Mouse (Mus musculus): ENCODE measurements around the gene Tssc4. TPM values are rescaled to one million over a fixed set of nuclear protein-coding genes. Genes with fewer than 3 reads are reported as not detected.

The Tssc4 gene
- total and polyA plus RNA-seq, 3 experiments, result 44.1 to 55.1 (median 49.8) TPM

DNA sequence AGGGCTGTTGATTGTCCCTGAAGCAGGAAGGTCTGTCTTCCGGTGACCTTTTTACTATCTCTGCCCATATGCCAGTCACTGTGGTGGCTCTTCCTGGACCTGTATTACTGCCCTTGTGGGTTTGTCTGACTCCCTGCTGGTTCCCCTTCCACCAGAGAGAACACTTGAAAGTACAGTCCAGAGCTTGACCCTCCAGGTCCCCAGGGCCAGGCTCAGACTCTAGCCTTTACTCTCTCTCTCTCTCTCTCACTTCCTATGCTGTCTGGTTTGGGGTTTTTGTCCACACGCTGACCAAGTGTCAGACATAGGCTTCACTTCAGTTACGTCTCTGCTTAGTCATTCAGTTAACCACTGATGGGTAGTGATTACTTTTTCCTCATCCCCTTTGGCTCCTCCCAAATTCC, 26.1 kb upstream of the Tssc4 start:
- Histone ChIP-seq H3K4me3 (replicated peaks in 1 of 3; ENCODE audit: low read depth in 2 of 3, low read length in 2 of 3, poor library complexity in 1 of 3) (no peak overlapping the region), H3K27ac (ENCODE audit: insufficient read depth, low read depth) (peak overlapping the region; percentile 43; the same call in 1 of the 2 replicates), H3K4me2 (ENCODE audit: insufficient read depth, low read depth, poor library complexity, severe bottlenecking) (no peak overlapping the region), H3K36me3 (replicated peaks in 1 of 2; ENCODE audit: control insufficient read depth in 1 of 2, insufficient read depth in 1 of 2, low read length in 1 of 2) (no peaks in the 10 kb centered on the region), H3K79me2 (replicated peaks; ENCODE audit: control insufficient read depth, extremely low read depth, insufficient read depth, poor library complexity, severe bottlenecking) (no peaks in the 10 kb centered on the region), H3K4me1 (ENCODE audit: control insufficient read depth in 1 of 2, insufficient read depth in 2 of 2) (peaks cover 30 to 71% of the 10 kb centered on the region in 2 experiments), H3K9me3 (replicated peaks; ENCODE audit: low read length) (peaks cover 5% of the 10 kb centered on the region), H3K27me3 (replicated peaks) (no peaks in the 10 kb centered on the region), H3K9ac (ENCODE audit: insufficient read depth, low read depth) (no peak overlapping the region)
- TF ChIP-seq EP300 (IDR thresholded peaks at IDR 0.05; ENCODE audit: low read length) (peak; percentile 73), UBTF (IDR thresholded peaks at IDR 0.05; ENCODE audit: low read depth, low read length) (no peak), ETS1 (conservative IDR thresholded peaks at IDR 0.05; ENCODE audit: low read depth, low read length) (peak; percentile 75), BHLHE40 (IDR thresholded peaks at IDR 0.05; ENCODE audit: low read depth, low read length) (peak; percentile 51; the same call in 1 of the 2 replicates), RCOR1 (conservative IDR thresholded peaks at IDR 0.05; ENCODE audit: low read depth, low read length) (peak; percentile 71; the same call in 1 of the 2 replicates), MXI1 (IDR thresholded peaks at IDR 0.05; ENCODE audit: low read depth, low read length) (peak; percentile 51; the same call in 1 of the 2 replicates), TCF12 (IDR thresholded peaks at IDR 0.05; ENCODE audit: low read depth, low read length) (peak; percentile 44; the same call in 1 of the 2 replicates), SIN3A (IDR thresholded peaks at IDR 0.05; ENCODE audit: low read length) (0 out of 2 replicates have a peak, but pooled peaks have one; percentile 26), JUN (IDR thresholded peaks at IDR 0.05; ENCODE audit: insufficient read depth, low read depth, low read length) (peak; percentile 33; the same call in 1 of the 2 replicates), CHD1 (IDR thresholded peaks at IDR 0.05; ENCODE audit: low read depth, low read length) (no peak), ELF1 (IDR thresholded peaks at IDR 0.05; ENCODE audit: low read depth, low read length) (peak; percentile 59), IRF4 (IDR thresholded peaks at IDR 0.05; ENCODE audit: low read depth, low read length) (peak; percentile 92), TBP (conservative IDR thresholded peaks at IDR 0.05; ENCODE audit: low read depth, low read length) (no peak), RAD21 (IDR thresholded peaks at IDR 0.05; ENCODE audit: low read depth, low read length) (no peak), JUND (conservative IDR thresholded peaks at IDR 0.05; ENCODE audit: low read depth, low read length) (0 out of 2 replicates have a peak, but pooled peaks have one; percentile 29), HCFC1 (IDR thresholded peaks at IDR 0.05; ENCODE audit: low read depth, low read length) (no peak), USF1 (IDR thresholded peaks at IDR 0.05; ENCODE audit: low read depth, low read length) (no peak), MAFK (IDR thresholded peaks at IDR 0.05; ENCODE audit: insufficient replicate concordance, low read length) (peak; percentile 68; the same call in 1 of the 2 replicates), NELFE (IDR thresholded peaks at IDR 0.05; ENCODE audit: low read depth, low read length) (no peak)
- in situ Hi-C loops (cut with MboI; ENCODE audit: low pct_ligation_motif_present, low pct_unique_long_range_greater_than_20kb, low sequenced_read_pairs), result no loop called here
- peak; percentile 52 for DNase-seq (ENCODE audit: extremely low read depth)
- dilution Hi-C loops (cut with MboI; ENCODE audit: extremely low pct_ligation_motif_present, extremely low pct_unique_long_range_greater_than_20kb, low sequenced_read_pairs), result no loop called here
